Mouse (Mus musculus) erythroblast, embryonic 14.5 days (primary cell): ENCODE measurements around the gene Slamf9.

Experiments
- GATA1 ChIP-seq: IDR thresholded peaks from 2 replicates; pipeline ENCODE4 v1.6.1; 2012; ENCODE audit warnings: low read length, inconsistent platforms, mixed read lengths
- TAL1 ChIP-seq: IDR thresholded peaks from 3 replicates; pipeline ENCODE4 v1.6.1; 2012; ENCODE audit warnings: low read length, inconsistent platforms, mixed read lengths

DNA sequence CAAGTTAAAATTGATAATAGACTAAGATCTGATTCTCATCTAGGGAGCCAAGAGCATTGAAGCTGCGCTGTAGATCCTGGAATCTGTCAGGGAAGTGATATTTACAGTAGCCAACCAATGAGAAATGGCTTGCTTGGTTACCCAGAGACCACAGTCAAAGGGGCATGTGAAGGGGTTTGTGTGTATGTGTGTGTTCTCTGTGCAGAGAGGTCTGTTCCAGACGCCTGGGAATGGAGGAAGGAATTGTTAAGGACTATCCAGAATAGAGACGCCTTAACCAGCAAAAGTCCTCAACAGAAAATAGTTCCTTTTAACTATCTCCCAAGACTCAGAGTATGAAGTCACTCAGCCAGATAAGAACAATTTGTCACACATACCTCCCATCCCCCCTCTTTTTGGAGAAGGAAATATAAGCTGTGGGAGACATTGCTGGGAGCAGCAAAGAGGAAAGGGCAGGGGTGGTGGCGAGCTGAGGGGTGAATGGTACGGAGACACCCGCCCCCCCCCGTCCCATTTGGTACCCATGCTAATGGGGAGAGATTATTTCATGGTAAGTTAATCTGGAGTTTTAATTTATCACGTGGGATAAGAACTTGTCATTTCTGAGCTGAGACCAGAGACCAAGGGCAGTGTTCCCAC lies 5.2 kb upstream of the Slamf9 start:
- TF ChIP-seq GATA1: no peak
- TF ChIP-seq TAL1: no peak
